Mouse (Mus musculus) hindbrain, postnatal 0 days (tissue): Measurements from ENCODE around the gene Nkd2. TPM values are rescaled to one million over a fixed set of nuclear protein-coding genes. Genes with fewer than 3 reads are reported as not detected.

Experiments used
- ATAC-seq: fragments of 200-750 bp; cut with Nextera tagmentation; 2 replicates; pipeline ENCODE4 v1.8.0; 2017; ENCODE audit warnings: mild to moderate bottlenecking, moderate TSS enrichment, moderate library complexity
- DNase-seq: peaks from one replicate; pipeline ENCODE4 v3.0.0-alpha.2; 2015; ENCODE audit warnings: low spot score
- H3K27ac ChIP-seq: fragments of 300-500 bp; sonication (generic); 2 replicates; pipeline ENCODE4 v1.5.1; 2014; ENCODE audit warnings: mild to moderate bottlenecking
- H3K27me3 ChIP-seq: fragments of 300-500 bp; sonication (generic); 2 replicates; pipeline ENCODE4 v1.6.1; 2014; ENCODE audit warnings: low read length, mixed read lengths; ENCODE audit not compliant: insufficient read depth
- H3K36me3 ChIP-seq: fragments of 300-500 bp; sonication (generic); 2 replicates; pipeline ENCODE4 v1.6.1; 2014; ENCODE audit warnings: low read length, mixed read lengths; ENCODE audit not compliant: insufficient read depth
- H3K4me1 ChIP-seq: fragments of 300-500 bp; sonication (generic); 2 replicates; pipeline ENCODE4 v1.6.1; 2014; ENCODE audit warnings: antibody characterized with exemption, low read length, mixed read lengths; ENCODE audit not compliant: insufficient read depth
- H3K4me2 ChIP-seq: fragments of 300-500 bp; sonication (generic); 2 replicates; pipeline ENCODE4 v1.6.1; 2014; ENCODE audit warnings: low read depth, mild to moderate bottlenecking, low read length, moderate library complexity, mixed read lengths
- H3K4me3 ChIP-seq: fragments of 300-500 bp; sonication (generic); 2 replicates; pipeline ENCODE4 v1.5.1; 2014; ENCODE audit warnings: low read length
- H3K9ac ChIP-seq: fragments of 300-500 bp; sonication (generic); replicated peaks from 2 replicates; pipeline ENCODE4 v1.6.1; 2014; ENCODE audit warnings: mild to moderate bottlenecking, low read length, moderate library complexity, mixed read lengths
- H3K9me3 ChIP-seq: fragments of 300-500 bp; sonication (generic); 2 replicates; pipeline ENCODE4 v1.6.1; 2016; ENCODE audit warnings: low read length, mixed read lengths
- CTCF ChIP-seq: IDR thresholded peaks from 2 replicates; pipeline ENCODE4 v1.5.1; 2016; ENCODE audit warnings: antibody characterized with exemption, control low read depth, low read depth
- WGBS: fragments of 180-500 bp; shearing (Covaris S2); extraction: QIAGEN DNeasy Blood & Tissue Kit; methylation state at CpG from one replicate; pipeline ENCODE4 v1.1.7; 2014; 5-methylcytosine and 5-hydroxymethylcytosine counted together
- polyA plus RNA-seq: library from polyadenylated mRNA; unstranded; fragments of >200 nt; fragmentation: Nextera tagmentation; extraction: Ambion mirVana; gene quantifications from 2 replicates; pipeline ENCODE4 v1.2.1, GENCODE M21; 2015
- total RNA-seq: library from RNA; depleted of rRNA; stranded (reverse); fragments of >200 nt; gene quantifications from 2 replicates; pipeline ENCODE4 v1.2.3, GENCODE M21; 2014

Nkd2 gene
- total and polyA plus RNA-seq, 2 experiments from 2014 or later, result 12.6 to 24.2 TPM

- Histone ChIP-seq H3K4me2 (no peak overlapping the region), H3K4me3 (no peak overlapping the region), H3K4me1 (no peaks in the 10 kb centered on the region), H3K9ac (no peak overlapping the region), H3K27ac (no peak overlapping the region), H3K27me3 (no peaks in the 10 kb centered on the region), H3K9me3 (no peaks in the 10 kb centered on the region), H3K36me3 (no peaks in the 10 kb centered on the region)
- ATAC-seq (no peak), DNase-seq (no peak)
- TF ChIP-seq CTCF, result peak; percentile 46
- 83% methylated on average over 5 of the region's 5 CpGs for WGBS
Observed at GRCm38 (mm10) chr13:73879824-73880223, 32.4 kb upstream of the Nkd2 start.

- 55% methylated on average over 2 of the region's 2 CpGs for WGBS
- no peaks in the 10 kb centered on the region for H3K27me3 ChIP-seq
- TF ChIP-seq CTCF, result no peak
- no peaks in the 10 kb centered on the region for H3K36me3 ChIP-seq
- H3K9ac ChIP-seq, result no peak overlapping the region
- ATAC-seq (no peak), DNase-seq (no peak)
- no peak overlapping the region for H3K4me2 ChIP-seq
- no peaks in the 10 kb centered on the region for H3K9me3 ChIP-seq
- no peak overlapping the region for H3K4me3 ChIP-seq
- no peaks in the 10 kb centered on the region for H3K4me1 ChIP-seq
- H3K27ac ChIP-seq, result no peak overlapping the region
Observed at GRCm38 (mm10) chr13:73872159-73872558, 24.7 kb upstream of the Nkd2 start.

GRCm38 (mm10) chr13:73846589-73847464, 604 bp downstream of the Nkd2 start:
- DNase-seq (peak; percentile 26), ATAC-seq (peak; percentile 77)
- no peaks in the 10 kb centered on the region for H3K36me3 ChIP-seq
- H3K4me3 ChIP-seq, result peak overlapping the region; percentile 55
- H3K27me3 ChIP-seq, result 0 out of 2 replicates have a peak, but pooled peaks cover 4% of the 10 kb centered on the region
- H3K4me1 ChIP-seq, result no peaks in the 10 kb centered on the region; the same call in 1 of the 2 replicates
- TF ChIP-seq CTCF, result no peak
- H3K9ac ChIP-seq, result peak overlapping the region; percentile 56
- H3K27ac ChIP-seq, result no peak overlapping the region
- peak overlapping the region; percentile 87 for H3K4me2 ChIP-seq
- under 1% methylated on average over 59 of the region's 65 CpGs for WGBS
- no peaks in the 10 kb centered on the region for H3K9me3 ChIP-seq

- Histone ChIP-seq H3K4me1 (peaks cover 3% of the 10 kb centered on the region; the same call in 1 of the 2 replicates), H3K4me3 (no peak overlapping the region), H3K9me3 (no peaks in the 10 kb centered on the region), H3K9ac (no peak overlapping the region), H3K27ac (no peak overlapping the region), H3K4me2 (no peak overlapping the region), H3K27me3 (no peaks in the 10 kb centered on the region), H3K36me3 (no peaks in the 10 kb centered on the region)
- ATAC-seq, result no peak
- no peak for DNase-seq
- TF ChIP-seq CTCF, result no peak
Observed at GRCm38 (mm10) chr13:73842696-73843095, 4.7 kb downstream of the Nkd2 start.

- no peaks in the 10 kb centered on the region for H3K27me3 ChIP-seq
- no peak overlapping the region for H3K4me2 ChIP-seq
- H3K36me3 ChIP-seq, result no peaks in the 10 kb centered on the region
- no peaks in the 10 kb centered on the region for H3K9me3 ChIP-seq
- no peak overlapping the region for H3K4me3 ChIP-seq
- no peak for DNase-seq
- 0 out of 2 replicates have a peak, but pooled peaks have one; percentile 6 for ATAC-seq
- WGBS, result 75% methylated on average over 4 of the region's 4 CpGs
- H3K27ac ChIP-seq, result no peak overlapping the region
- no peak overlapping the region for H3K9ac ChIP-seq
- H3K4me1 ChIP-seq, result peaks cover 16% of the 10 kb centered on the region
- no peak for TF ChIP-seq CTCF
Observed at GRCm38 (mm10) chr13:73839740-73840139, 7.7 kb downstream of the Nkd2 start.

- peaks cover 16% of the 10 kb centered on the region for H3K4me1 ChIP-seq
- no peaks in the 10 kb centered on the region for H3K27me3 ChIP-seq
- H3K9ac ChIP-seq, result no peak overlapping the region
- H3K4me3 ChIP-seq, result no peak overlapping the region
- H3K9me3 ChIP-seq, result no peaks in the 10 kb centered on the region
- ATAC-seq, result peak; percentile 55
- WGBS, result 51% methylated on average over 11 of the region's 11 CpGs
- no peaks in the 10 kb centered on the region for H3K36me3 ChIP-seq
- H3K27ac ChIP-seq, result no peak overlapping the region
- H3K4me2 ChIP-seq, result no peak overlapping the region
- DNase-seq, result peak; percentile 69
- no peak for TF ChIP-seq CTCF
Observed at GRCm38 (mm10) chr13:73839137-73839548, 8.3 kb downstream of the Nkd2 start.

- Histone ChIP-seq H3K9ac (no peak overlapping the region), H3K4me3 (no peak overlapping the region), H3K36me3 (no peaks in the 10 kb centered on the region), H3K27ac (no peak overlapping the region), H3K27me3 (no peaks in the 10 kb centered on the region), H3K4me1 (peaks cover 16% of the 10 kb centered on the region), H3K4me2 (no peak overlapping the region), H3K9me3 (no peaks in the 10 kb centered on the region)
- DNase-seq (no peak), ATAC-seq (no peak)
- no peak for TF ChIP-seq CTCF
- WGBS, result 83% methylated on average over 8 of the region's 8 CpGs
Observed at GRCm38 (mm10) chr13:73837708-73838107, 9.7 kb downstream of the Nkd2 start.
